Mouse (Mus musculus) intestine, postnatal 0 days (tissue): ENCODE results near the gene 2210017I01Rik. TPM values are rescaled to one million over a fixed set of nuclear protein-coding genes. Genes with fewer than 3 reads are reported as not detected.

Experiments used
- ATAC-seq: fragments of 200-750 bp; cut with Nextera tagmentation; 2 replicates; pipeline ENCODE4 v1.8.0; 2017; ENCODE audit warnings: mild to moderate bottlenecking, moderate TSS enrichment, moderate library complexity
- H3K27ac ChIP-seq: fragments of 300-500 bp; sonication (generic); 2 replicates; pipeline ENCODE4 v1.5.1; 2014; ENCODE audit warnings: mild to moderate bottlenecking, low read depth, low read length, moderate library complexity
- H3K27me3 ChIP-seq: fragments of 300-500 bp; sonication (generic); replicated peaks from 2 replicates; pipeline ENCODE4 v1.6.1; 2014; ENCODE audit warnings: low read length, mixed read lengths; ENCODE audit not compliant: control insufficient read depth, insufficient read depth
- H3K36me3 ChIP-seq: fragments of 300-500 bp; sonication (generic); 2 replicates; pipeline ENCODE4 v1.6.1; 2014; ENCODE audit warnings: mild to moderate bottlenecking, moderate library complexity; ENCODE audit not compliant: control insufficient read depth, insufficient read depth
- H3K4me1 ChIP-seq: fragments of 300-500 bp; sonication (generic); replicated peaks from 2 replicates; pipeline ENCODE4 v1.6.1; 2014; ENCODE audit warnings: antibody characterized with exemption, low read length, mixed read lengths; ENCODE audit not compliant: control insufficient read depth, insufficient read depth
- H3K4me2 ChIP-seq: fragments of 300-500 bp; sonication (generic); replicated peaks from 2 replicates; pipeline ENCODE4 v1.6.1; 2014; ENCODE audit warnings: low read depth, mild to moderate bottlenecking, moderate library complexity
- H3K4me3 ChIP-seq: fragments of 300-500 bp; sonication (generic); 2 replicates; pipeline ENCODE4 v1.5.1; 2014; ENCODE audit warnings: low read depth, low read length
- H3K9ac ChIP-seq: fragments of 300-500 bp; sonication (generic); 2 replicates; pipeline ENCODE4 v1.6.1; 2014; ENCODE audit warnings: mild to moderate bottlenecking, low read depth, low read length
- H3K9me3 ChIP-seq: fragments of 300-500 bp; sonication (generic); 2 replicates; pipeline ENCODE4 v1.6.1; 2016; ENCODE audit warnings: mixed run types; ENCODE audit not compliant: control insufficient read depth
- CTCF ChIP-seq: sonication (generic); IDR thresholded peaks from 2 replicates; pipeline ENCODE4 v1.5.1; 2016; ENCODE audit warnings: low read depth, mild to moderate bottlenecking, control low read depth, antibody characterized with exemption, moderate library complexity
- WGBS: fragments of 180-500 bp; shearing (Covaris S2); extraction: QIAGEN DNeasy Blood & Tissue Kit; methylation state at CpG from one replicate; pipeline ENCODE4 v1.1.7; 2014; 5-methylcytosine and 5-hydroxymethylcytosine counted together
- polyA plus RNA-seq: library from polyadenylated mRNA; unstranded; fragments of >200 nt; fragmentation: Nextera tagmentation; extraction: Ambion mirVana; gene quantifications from 2 replicates; pipeline ENCODE4 v1.2.1, GENCODE M21; 2015

Gene 2210017I01Rik
- polyA plus RNA-seq, 1 experiment from 2014 or later = 0.34 TPM

- H3K27ac ChIP-seq = peak within 1 kb of the TSS; percentile 58; the same call in 1 of the 2 replicates
- no peak for TF ChIP-seq CTCF
- H3K4me3 ChIP-seq = peak within 1 kb of the TSS; percentile 15
- peak within 1 kb of the TSS; percentile 54 for H3K4me2 ChIP-seq
- no peaks in the 10 kb centered on the region for H3K36me3 ChIP-seq
- H3K27me3 ChIP-seq = no peaks in the 10 kb centered on the region
- no peaks in the 10 kb centered on the region for H3K9me3 ChIP-seq
- ATAC-seq = peak; percentile 83
- WGBS = 63% methylated on average over 1 of the region's 1 CpGs
- no peaks in the 10 kb centered on the region for H3K4me1 ChIP-seq
- no peak within 1 kb of the TSS for H3K9ac ChIP-seq
Measured at GRCm38 (mm10) chr3:92588858-92589257, 18.4 kb downstream of the 2210017I01Rik start, which contains the start of gene Smcp. TSS of gene Smcp (minus strand) at chr3:92588997.

DNA sequence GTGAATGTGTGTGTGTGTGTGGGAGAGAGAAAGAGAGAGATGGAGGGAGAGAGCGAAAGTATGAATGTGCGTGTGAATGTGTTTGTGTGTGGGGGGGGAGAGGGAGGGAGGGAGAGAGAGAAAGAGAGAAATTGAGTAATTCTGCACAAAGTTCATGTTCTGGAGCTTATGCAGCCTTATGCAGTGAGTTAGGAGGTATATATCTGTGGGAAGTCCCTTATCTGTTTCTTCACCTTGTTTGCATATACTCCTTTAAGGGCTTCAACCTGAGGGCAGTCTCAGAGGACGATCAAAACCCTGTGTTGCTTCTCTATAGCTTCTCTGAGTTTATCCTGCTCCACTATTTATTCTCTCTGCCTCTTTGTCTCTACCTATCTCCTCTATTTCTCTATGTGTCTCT is 20.1 kb downstream of the 2210017I01Rik start:
- peak; percentile 32 for ATAC-seq

GRCm38 (mm10) chr3:92585055-92585454 is 22.2 kb downstream of the 2210017I01Rik start:
- Histone ChIP-seq H3K4me2 (no peak overlapping the region), H3K9ac (no peak overlapping the region), H3K9me3 (no peaks in the 10 kb centered on the region), H3K36me3 (no peaks in the 10 kb centered on the region), H3K4me3 (no peak overlapping the region), H3K27me3 (no peaks in the 10 kb centered on the region), H3K4me1 (no peaks in the 10 kb centered on the region), H3K27ac (0 out of 2 replicates have a peak overlapping the region, but pooled peaks have one; percentile 50)
- peak; percentile 75 for ATAC-seq
- TF ChIP-seq CTCF = no peak
- WGBS = 45% methylated on average over 1 of the region's 1 CpGs

More for the DNA sequence above, 20.1 kb downstream of the 2210017I01Rik start:
- no peaks in the 10 kb centered on the region for H3K4me1 ChIP-seq
- H3K9me3 ChIP-seq = no peaks in the 10 kb centered on the region
- H3K36me3 ChIP-seq = no peaks in the 10 kb centered on the region
- TF ChIP-seq CTCF = no peak
- 30% methylated on average over 3 of the region's 3 CpGs for WGBS
- no peak overlapping the region; the same call in 1 of the 2 replicates for H3K9ac ChIP-seq
- H3K4me2 ChIP-seq = peak overlapping the region; percentile 54
- H3K4me3 ChIP-seq = no peak overlapping the region; the same call in 1 of the 2 replicates
- no peaks in the 10 kb centered on the region for H3K27me3 ChIP-seq
- H3K27ac ChIP-seq = peak overlapping the region; percentile 64

DNA sequence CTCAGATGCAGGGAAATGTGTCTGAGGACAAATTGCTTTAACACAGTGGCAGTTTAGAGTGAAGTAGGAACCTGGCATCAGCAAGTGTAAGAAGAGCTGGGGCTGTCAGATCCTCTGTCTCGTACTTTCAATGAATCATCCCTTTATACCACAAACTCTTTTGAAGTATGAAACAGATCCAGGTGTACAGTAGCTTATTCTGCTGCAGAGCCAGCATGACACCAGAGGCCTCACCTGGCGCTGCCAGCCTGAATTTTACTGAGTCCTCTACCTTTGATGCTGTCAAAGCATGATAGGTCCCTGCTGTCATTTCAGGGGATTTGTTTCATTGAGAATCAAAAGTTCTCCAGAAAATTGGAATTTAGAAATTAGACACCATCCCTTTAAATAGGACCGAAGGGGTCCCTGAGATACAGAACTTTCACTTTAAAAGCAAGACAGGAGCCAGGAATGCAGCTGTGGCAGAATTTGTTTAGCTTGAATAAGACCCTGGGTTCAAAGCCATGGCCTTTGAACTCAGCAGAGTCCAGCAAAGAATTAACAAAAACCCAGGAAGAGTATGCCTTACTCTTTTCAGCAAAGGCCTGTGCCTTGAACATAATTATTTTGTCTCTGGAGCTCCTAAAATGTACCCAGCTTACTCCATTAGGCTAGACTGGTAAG is 24.0 kb downstream of the 2210017I01Rik start:
- Histone ChIP-seq H3K4me2 (no peak overlapping the region), H3K9ac (no peak overlapping the region), H3K36me3 (no peaks in the 10 kb centered on the region), H3K9me3 (no peaks in the 10 kb centered on the region), H3K27ac (no peak overlapping the region), H3K4me3 (no peak overlapping the region), H3K27me3 (no peaks in the 10 kb centered on the region), H3K4me1 (no peaks in the 10 kb centered on the region)
- ATAC-seq = no peak
- 67% methylated on average over 3 of the region's 3 CpGs for WGBS
- TF ChIP-seq CTCF = no peak

DNA sequence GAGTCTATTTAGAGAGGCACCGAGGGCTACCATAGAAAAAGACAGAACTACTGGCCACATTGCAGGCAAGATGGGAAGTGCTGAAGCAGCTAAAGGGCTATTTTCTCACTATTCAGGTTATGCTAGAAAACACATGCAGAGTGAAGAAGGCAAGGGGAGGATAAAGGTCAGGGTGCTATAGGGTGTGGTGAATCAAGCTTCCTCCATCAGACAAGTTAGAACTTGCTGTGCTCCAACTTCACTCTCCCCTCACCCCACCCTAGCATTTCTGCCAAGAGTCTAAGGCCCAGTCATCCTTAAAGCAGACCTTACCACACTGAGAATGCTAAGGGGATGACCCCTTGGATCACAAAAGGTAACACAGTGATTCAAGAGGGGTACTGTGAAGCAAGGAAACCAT is 27.8 kb downstream of the 2210017I01Rik start:
- TF ChIP-seq CTCF = no peak
- ATAC-seq = peak; percentile 88
- Histone ChIP-seq H3K4me2 (no peak overlapping the region), H3K9ac (no peak overlapping the region), H3K27me3 (no peaks in the 10 kb centered on the region), H3K9me3 (no peaks in the 10 kb centered on the region), H3K36me3 (no peaks in the 10 kb centered on the region), H3K4me3 (no peak overlapping the region), H3K27ac (peak overlapping the region; percentile 62; the same call in 1 of the 2 replicates), H3K4me1 (no peaks in the 10 kb centered on the region)
- 35% methylated on average over 1 of the region's 1 CpGs for WGBS

DNA sequence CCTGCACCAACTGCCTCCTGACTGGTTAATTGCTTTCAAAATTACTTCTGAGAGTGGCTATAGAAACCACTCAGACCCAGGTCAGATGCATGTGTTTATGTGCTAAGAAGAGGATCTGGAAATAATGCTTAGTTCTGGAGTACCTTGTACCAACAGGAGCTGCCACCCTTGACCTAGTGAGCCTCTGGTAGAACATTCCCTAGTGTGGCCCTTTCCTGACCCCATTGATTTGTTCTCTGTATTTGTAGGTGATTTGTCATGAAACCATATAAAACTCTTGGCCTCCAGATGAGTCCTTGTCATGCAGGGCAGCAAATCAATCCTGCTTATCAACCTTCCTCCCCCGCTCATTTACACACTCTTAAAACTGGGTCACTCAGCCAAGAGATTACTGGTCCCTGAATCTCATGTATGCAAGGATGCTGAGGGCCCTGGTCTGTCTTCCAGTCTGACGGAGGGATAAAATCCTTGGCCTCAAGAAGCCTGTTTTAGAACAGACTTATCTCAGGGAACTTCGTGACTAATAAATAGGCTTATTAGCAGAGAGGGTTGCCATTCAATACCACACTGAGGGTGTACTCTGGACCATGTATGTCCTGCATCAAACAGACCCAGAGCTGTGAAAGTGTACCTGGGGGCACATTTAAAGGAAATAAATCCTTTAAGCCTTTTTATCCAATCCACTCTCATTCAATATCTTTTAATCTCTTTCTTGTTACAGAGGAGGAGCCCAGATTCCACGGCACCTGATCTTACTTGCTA is 28.5 kb downstream of the 2210017I01Rik start:
- no peak overlapping the region for H3K4me2 ChIP-seq
- no peaks in the 10 kb centered on the region for H3K27me3 ChIP-seq
- no peak overlapping the region for H3K4me3 ChIP-seq
- TF ChIP-seq CTCF = no peak
- ATAC-seq = peak; percentile 79
- peak overlapping the region; percentile 62 for H3K27ac ChIP-seq
- 27% methylated on average over 4 of the region's 4 CpGs for WGBS
- no peaks in the 10 kb centered on the region for H3K4me1 ChIP-seq
- no peaks in the 10 kb centered on the region for H3K9me3 ChIP-seq
- H3K36me3 ChIP-seq = no peaks in the 10 kb centered on the region
- H3K9ac ChIP-seq = no peak overlapping the region
